Mouse (Mus musculus) large intestine, adult 2 months (tissue): ENCODE measurements around the gene Tex261. TPM values are rescaled to one million over a fixed set of nuclear protein-coding genes. Genes with fewer than 3 reads are reported as not detected.
"Not testable (repeated sequence)": the region's sequence is repeated elsewhere in the genome, so short reads cannot be mapped to it uniquely, and the experiment has no call there.

Experiments used
- DNase-seq: peaks from one replicate; pipeline ENCODE4 v3.0.0-alpha.2; 2012; ENCODE audit warnings: low read depth, low spot score
- WGBS: fragments of 180-500 bp; shearing (Covaris S2); methylation state at CpG from one replicate; pipeline ENCODE4 v1.1.7; 2018; 5-methylcytosine and 5-hydroxymethylcytosine counted together
- polyA plus RNA-seq: library from polyadenylated mRNA; depleted of rRNA; stranded (reverse); fragments of >200 nt; gene quantifications from 2 replicates; pipeline ENCODE4 v1.2.3, GENCODE M21; 2012; rRNA removed

Gene Tex261
- 102 and 130 TPM in 2 replicates for polyA plus RNA-seq

GRCm38 (mm10) chr6:83775638-83776293, at the start of gene Tex261:
Gene Tex261, minus strand, starts transcription at chr6:83775813.
- peak; percentile 62 for DNase-seq
- under 1% methylated on average over 45 of the region's 45 CpGs for WGBS

- WGBS, result 80% methylated on average over 2 of the region's 2 CpGs
- no peak for DNase-seq
Measured at GRCm38 (mm10) chr6:83821856-83822255, 46.2 kb upstream of the Tex261 start.

GRCm38 (mm10) chr6:83820727-83821515, 45.3 kb upstream of the Tex261 start:
- 73% methylated on average over 2 of the region's 2 CpGs for WGBS
- no peak for DNase-seq

GRCm38 (mm10) chr6:83818996-83819395, 43.4 kb upstream of the Tex261 start:
- 16% methylated on average over 1 of the region's 1 CpGs for WGBS
- no peak for DNase-seq

- 98% methylated on average over 3 of the region's 3 CpGs for WGBS
- no peak for DNase-seq
Measured at GRCm38 (mm10) chr6:83815801-83816200, 40.2 kb upstream of the Tex261 start.

- DNase-seq, result no peak
- WGBS, result 92% methylated on average over 3 of the region's 3 CpGs
Measured at GRCm38 (mm10) chr6:83802846-83803245, 27.2 kb upstream of the Tex261 start.

GRCm38 (mm10) chr6:83802033-83802432, 26.4 kb upstream of the Tex261 start:
- no peak for DNase-seq
- 94% methylated on average over 5 of the region's 5 CpGs for WGBS

- 25% methylated on average over 3 of the region's 3 CpGs for WGBS
- DNase-seq, result peak; percentile 27
Measured at GRCm38 (mm10) chr6:83796686-83797085, 21.1 kb upstream of the Tex261 start.

GRCm38 (mm10) chr6:83795492-83795900, 19.9 kb upstream of the Tex261 start:
- DNase-seq, result peak; percentile 51
- under 1% methylated on average over 13 of the region's 13 CpGs for WGBS

- peak; percentile 93 for DNase-seq
- WGBS, result under 1% methylated on average over 43 of the region's 43 CpGs
Measured at GRCm38 (mm10) chr6:83794760-83795296, 19.2 kb upstream of the Tex261 start, which contains the start of gene Nagk. Gene Nagk, plus strand, starts transcription at chr6:83794982.

- 48% methylated on average over 4 of the region's 4 CpGs for WGBS
- DNase-seq, result no peak
Measured at GRCm38 (mm10) chr6:83791251-83791890, 15.8 kb upstream of the Tex261 start.

- WGBS, result 82% methylated on average over 5 of the region's 5 CpGs
- DNase-seq, result not testable (repeated sequence)
Measured at GRCm38 (mm10) chr6:83790533-83790932, 14.9 kb upstream of the Tex261 start.

GRCm38 (mm10) chr6:83788554-83788953, 12.9 kb upstream of the Tex261 start:
- DNase-seq, result no peak
- WGBS, result 87% methylated on average over 7 of the region's 7 CpGs

- DNase-seq, result no peak
- WGBS, result 69% methylated on average over 3 of the region's 3 CpGs
Measured at GRCm38 (mm10) chr6:83786426-83786825, 10.8 kb upstream of the Tex261 start.

- DNase-seq, result peak; percentile 21
- 7% methylated on average over 5 of the region's 5 CpGs for WGBS
Measured at GRCm38 (mm10) chr6:83779026-83779425, 3.4 kb upstream of the Tex261 start.

- DNase-seq, result no peak
- WGBS, result 90% methylated on average over 7 of the region's 7 CpGs
Measured at GRCm38 (mm10) chr6:83778306-83778705, 2.7 kb upstream of the Tex261 start.

GRCm38 (mm10) chr6:83774781-83775563, 641 bp downstream of the Tex261 start:
- peak; percentile 19 for DNase-seq
- under 1% methylated on average over 14 of the region's 14 CpGs for WGBS

GRCm38 (mm10) chr6:83774126-83774525, 1.5 kb downstream of the Tex261 start:
- 25% methylated on average over 9 of the region's 9 CpGs for WGBS

GRCm38 (mm10) chr6:83768485-83768884, 7.1 kb downstream of the Tex261 start:
- no peak for DNase-seq
- 57% methylated on average over 5 of the region's 5 CpGs for WGBS

More at GRCm38 (mm10) chr6:83774126-83774525, 1.5 kb downstream of the Tex261 start:
- DNase-seq, result peak; percentile 36
